Mouse (Mus musculus) hindbrain, embryonic 11.5 days (tissue): ENCODE results near the gene Sephs2. TPM values are rescaled to one million over a fixed set of nuclear protein-coding genes. Genes with fewer than 3 reads are reported as not detected.

ENCODE experiments used
- ATAC-seq: fragments of 200-750 bp; cut with Nextera tagmentation; 2 replicates; pipeline ENCODE4 v1.8.0; 2017; ENCODE audit warnings: mild to moderate bottlenecking, moderate TSS enrichment, moderate library complexity; ENCODE audit not compliant: low FRiP score
- DNase-seq: peaks from one replicate; pipeline ENCODE4 v3.0.0-alpha.2; 2015; ENCODE audit warnings: low spot score
- H3K27ac ChIP-seq: fragments of 300-500 bp; sonication (generic); 2 replicates; pipeline ENCODE4 v1.5.1; 2014; ENCODE audit warnings: mild to moderate bottlenecking, low read depth, low read length
- H3K27me3 ChIP-seq: fragments of 300-500 bp; sonication (generic); 2 replicates; pipeline ENCODE4 v1.6.1; 2014; ENCODE audit warnings: mild to moderate bottlenecking, low read length, moderate library complexity, mixed read lengths; ENCODE audit not compliant: control insufficient read depth, insufficient read depth
- H3K36me3 ChIP-seq: fragments of 300-500 bp; sonication (generic); 2 replicates; pipeline ENCODE4 v1.6.1; 2014; ENCODE audit warnings: mild to moderate bottlenecking, low read length, moderate library complexity, mixed read lengths; ENCODE audit not compliant: control insufficient read depth, insufficient read depth
- H3K4me1 ChIP-seq: fragments of 300-500 bp; sonication (generic); replicated peaks from 2 replicates; pipeline ENCODE4 v1.6.1; 2014; ENCODE audit warnings: low read length, mixed read lengths; ENCODE audit not compliant: control insufficient read depth, insufficient read depth
- H3K4me2 ChIP-seq: fragments of 300-500 bp; sonication (generic); replicated peaks from 2 replicates; pipeline ENCODE4 v1.6.1; 2014; ENCODE audit warnings: mild to moderate bottlenecking, low read depth, low read length
- H3K4me3 ChIP-seq: fragments of 300-500 bp; sonication (generic); 2 replicates; pipeline ENCODE4 v1.5.1; 2014; ENCODE audit warnings: low read depth, low read length
- H3K9ac ChIP-seq: fragments of 300-500 bp; sonication (generic); 2 replicates; pipeline ENCODE4 v1.6.1; 2014; ENCODE audit warnings: low read depth, low read length
- H3K9me3 ChIP-seq: fragments of 300-500 bp; sonication (generic); 2 replicates; pipeline ENCODE4 v1.6.1; 2016; ENCODE audit warnings: low read length; ENCODE audit not compliant: control insufficient read depth
- WGBS: fragments of 180-500 bp; shearing (Covaris S2); extraction: QIAGEN DNeasy Blood & Tissue Kit; methylation state at CpG from one replicate; pipeline ENCODE4 v1.1.7; 2014; 5-methylcytosine and 5-hydroxymethylcytosine counted together
- polyA plus RNA-seq: library from polyadenylated mRNA; unstranded; fragments of >200 nt; fragmentation: Nextera tagmentation; extraction: Ambion mirVana; gene quantifications from 2 replicates; pipeline ENCODE4 v1.2.1, GENCODE M21; 2014

Gene Sephs2
- polyA plus RNA-seq, 1 experiment from 2014 or later = 86.6 TPM

DNA sequence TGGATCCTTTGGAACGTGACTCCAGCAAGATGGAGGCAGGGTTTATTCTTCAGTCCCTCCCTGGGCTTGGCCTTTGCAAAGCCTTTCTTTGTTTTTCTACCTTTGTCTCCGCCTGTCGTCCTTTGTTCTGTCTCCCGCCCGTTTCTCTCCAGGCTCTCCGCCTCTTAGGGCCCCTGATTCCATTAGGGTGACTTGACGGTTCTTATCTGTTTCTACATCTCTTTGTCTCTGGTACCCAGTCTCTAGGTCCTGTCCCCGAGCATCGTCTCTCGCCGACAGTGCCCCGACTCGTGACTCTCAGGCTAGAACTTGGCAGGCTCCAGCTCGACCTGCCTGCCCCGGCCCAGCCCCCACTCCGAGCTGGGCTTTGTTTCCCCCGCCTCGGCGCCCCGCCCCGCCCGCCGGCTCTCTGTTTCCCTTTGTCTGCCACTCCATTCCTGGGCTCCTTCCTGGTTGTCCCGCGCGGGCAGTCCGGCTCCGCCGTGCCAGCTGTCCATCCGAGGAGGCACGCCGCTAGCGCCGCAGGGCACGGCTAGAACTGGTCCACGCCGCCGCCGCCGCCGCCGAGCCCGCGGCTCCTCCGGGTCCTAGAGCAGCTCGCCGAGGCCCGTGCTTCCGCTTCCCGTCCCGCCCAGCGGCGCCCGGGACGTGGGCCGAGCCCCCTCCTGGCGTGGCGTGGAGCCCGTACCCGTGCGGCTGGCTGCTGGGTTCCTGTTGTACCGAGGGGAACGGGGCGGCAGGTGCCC lies 41.1 kb downstream of the Sephs2 start, which contains the start of the genes Zfp553 and Sept1:
Gene Zfp553, plus strand, starts transcription at position 440 of the 746 bp plus-strand sequence.
Gene Sept1, minus strand, starts transcription at position 509 of the 746 bp plus-strand sequence.
- DNase-seq (peak; percentile 93), ATAC-seq (peak; percentile 92)
- peaks cover 9% of the 10 kb centered on the region for H3K4me1 ChIP-seq
- peak within 1 kb of the TSS; percentile 96 for H3K4me3 ChIP-seq
- peaks cover 19% of the 10 kb centered on the region for H3K36me3 ChIP-seq
- H3K9me3 ChIP-seq = no peaks in the 10 kb centered on the region
- peak within 1 kb of the TSS; percentile 99 for H3K27ac ChIP-seq
- WGBS = under 1% methylated on average over 58 of the region's 64 CpGs
- H3K9ac ChIP-seq = peak within 1 kb of the TSS; percentile 99
- H3K4me2 ChIP-seq = peak within 1 kb of the TSS; percentile 55
- no peaks in the 10 kb centered on the region for H3K27me3 ChIP-seq

DNA sequence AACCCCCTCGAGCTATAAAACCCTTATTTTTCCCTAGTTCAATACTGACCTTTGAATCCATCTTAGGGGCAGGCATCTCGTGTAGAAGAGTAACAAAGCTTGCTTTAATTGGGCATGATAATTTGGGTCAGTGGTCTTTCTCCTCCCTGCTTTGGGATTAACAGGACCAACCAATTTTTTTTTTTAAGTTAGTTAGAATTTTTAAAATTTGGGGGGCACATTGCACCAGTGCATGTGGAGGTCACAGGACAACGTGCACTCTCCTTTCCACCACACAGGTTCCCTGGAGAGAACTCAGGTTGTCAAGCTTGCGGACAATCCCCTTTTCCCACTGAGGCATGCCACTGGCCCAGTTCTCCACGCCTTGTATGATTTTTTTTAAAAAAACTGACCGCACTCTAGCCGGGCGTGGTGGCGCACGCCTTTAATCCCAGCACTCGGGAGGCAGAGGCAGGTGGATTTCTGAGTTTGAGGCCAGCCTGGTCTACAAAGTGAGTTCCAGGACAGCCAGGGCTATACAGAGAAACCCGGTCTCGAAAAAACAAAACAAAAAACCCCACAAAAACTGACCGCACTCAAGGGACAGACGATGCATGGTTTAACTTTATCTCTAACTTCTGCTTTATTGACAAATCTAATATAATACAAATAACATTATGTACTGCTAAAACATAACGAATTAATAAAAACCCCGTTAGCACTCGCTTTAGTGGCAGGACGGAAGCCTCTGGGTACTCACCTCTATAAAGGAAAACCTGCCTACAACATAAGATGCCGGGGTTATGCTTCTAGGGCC lies 41.8 kb downstream of the Sephs2 start:
- ATAC-seq (no peak), DNase-seq (no peak)

DNA sequence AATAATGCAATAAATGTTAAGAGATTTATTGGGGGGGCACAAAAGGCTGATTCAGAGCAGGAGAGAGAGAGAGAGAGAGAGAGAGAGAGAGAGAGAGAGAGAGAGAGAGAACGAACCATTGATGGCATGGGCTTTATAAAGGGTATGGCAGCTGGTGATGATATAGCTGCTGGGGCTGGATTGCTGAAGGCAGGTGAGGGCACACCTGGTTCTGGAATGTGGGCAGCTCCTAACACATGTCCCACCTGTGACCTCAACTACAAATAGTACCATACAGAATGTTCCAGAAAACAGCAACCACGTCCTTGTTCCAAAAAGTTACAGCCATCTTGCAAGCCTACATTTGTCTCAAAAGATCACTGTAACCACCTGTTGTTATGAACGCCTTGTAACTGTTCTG lies 42.5 kb downstream of the Sephs2 start:
- H3K27ac ChIP-seq = 0 out of 2 replicates have a peak overlapping the region, but pooled peaks have one; percentile 99
- H3K36me3 ChIP-seq = peaks cover 12% of the 10 kb centered on the region
- WGBS = 87% methylated on average over 3 of the region's 3 CpGs

More for the DNA sequence above, 41.8 kb downstream of the Sephs2 start:
- H3K9me3 ChIP-seq = no peaks in the 10 kb centered on the region
- WGBS = 12% methylated on average over 20 of the region's 20 CpGs
- H3K4me1 ChIP-seq = peaks cover 9% of the 10 kb centered on the region
- peak overlapping the region; percentile 96 for H3K4me3 ChIP-seq
- peak overlapping the region; percentile 99 for H3K9ac ChIP-seq
- peak overlapping the region; percentile 55 for H3K4me2 ChIP-seq
- H3K36me3 ChIP-seq = peaks cover 18% of the 10 kb centered on the region
- H3K27ac ChIP-seq = peak overlapping the region; percentile 99
- no peaks in the 10 kb centered on the region for H3K27me3 ChIP-seq

DNA sequence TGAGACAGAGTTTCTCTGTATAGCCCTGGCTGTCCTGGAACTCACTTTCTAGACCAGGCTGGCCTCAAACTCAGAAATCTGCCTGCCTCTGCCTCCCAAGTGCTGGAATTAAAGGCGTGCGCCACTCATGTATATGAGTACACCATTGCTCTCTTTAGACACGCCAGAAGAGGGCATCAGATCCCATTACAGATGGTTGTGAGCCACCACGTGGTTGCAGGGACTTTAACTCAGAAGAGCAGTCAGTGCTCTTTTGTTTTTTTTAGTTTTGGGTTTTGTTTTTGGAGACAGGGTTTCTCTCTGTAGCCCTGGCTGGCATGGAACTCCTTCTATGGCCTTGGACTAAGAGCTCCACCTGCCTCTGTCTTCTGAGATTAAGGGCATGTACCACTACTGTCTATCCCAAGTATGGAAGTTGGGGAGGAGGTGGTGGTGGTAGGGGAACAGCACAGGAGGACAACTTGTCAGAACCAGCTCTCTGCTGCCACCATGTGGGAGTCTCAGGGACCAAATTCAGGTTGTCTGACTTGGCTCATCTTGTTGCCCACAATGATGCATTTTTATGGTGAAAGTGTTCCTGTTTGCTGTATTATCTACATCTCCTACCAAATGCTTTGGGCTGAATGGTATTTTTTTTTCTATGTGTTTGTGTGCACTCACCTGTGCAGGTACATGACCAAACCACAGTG lies 45.1 kb downstream of the Sephs2 start:
- H3K27ac ChIP-seq = no peak overlapping the region
- WGBS = 73% methylated on average over 4 of the region's 4 CpGs
- H3K27me3 ChIP-seq = no peaks in the 10 kb centered on the region
- peak; percentile 82 for DNase-seq
- no peak overlapping the region for H3K4me2 ChIP-seq
- H3K4me1 ChIP-seq = peaks cover 9% of the 10 kb centered on the region
- H3K36me3 ChIP-seq = no peaks in the 10 kb centered on the region
- ATAC-seq = no peak
- no peaks in the 10 kb centered on the region for H3K9me3 ChIP-seq
- no peak overlapping the region for H3K9ac ChIP-seq
- H3K4me3 ChIP-seq = no peak overlapping the region

More for the DNA sequence above, 42.5 kb downstream of the Sephs2 start:
- Histone ChIP-seq H3K4me1 (peaks cover 9% of the 10 kb centered on the region), H3K4me3 (peak overlapping the region; percentile 96), H3K9ac (peak overlapping the region; percentile 99; the same call in 1 of the 2 replicates), H3K27me3 (no peaks in the 10 kb centered on the region), H3K4me2 (peak overlapping the region; percentile 55), H3K9me3 (no peaks in the 10 kb centered on the region)
- ATAC-seq (no peak), DNase-seq (no peak)

DNA sequence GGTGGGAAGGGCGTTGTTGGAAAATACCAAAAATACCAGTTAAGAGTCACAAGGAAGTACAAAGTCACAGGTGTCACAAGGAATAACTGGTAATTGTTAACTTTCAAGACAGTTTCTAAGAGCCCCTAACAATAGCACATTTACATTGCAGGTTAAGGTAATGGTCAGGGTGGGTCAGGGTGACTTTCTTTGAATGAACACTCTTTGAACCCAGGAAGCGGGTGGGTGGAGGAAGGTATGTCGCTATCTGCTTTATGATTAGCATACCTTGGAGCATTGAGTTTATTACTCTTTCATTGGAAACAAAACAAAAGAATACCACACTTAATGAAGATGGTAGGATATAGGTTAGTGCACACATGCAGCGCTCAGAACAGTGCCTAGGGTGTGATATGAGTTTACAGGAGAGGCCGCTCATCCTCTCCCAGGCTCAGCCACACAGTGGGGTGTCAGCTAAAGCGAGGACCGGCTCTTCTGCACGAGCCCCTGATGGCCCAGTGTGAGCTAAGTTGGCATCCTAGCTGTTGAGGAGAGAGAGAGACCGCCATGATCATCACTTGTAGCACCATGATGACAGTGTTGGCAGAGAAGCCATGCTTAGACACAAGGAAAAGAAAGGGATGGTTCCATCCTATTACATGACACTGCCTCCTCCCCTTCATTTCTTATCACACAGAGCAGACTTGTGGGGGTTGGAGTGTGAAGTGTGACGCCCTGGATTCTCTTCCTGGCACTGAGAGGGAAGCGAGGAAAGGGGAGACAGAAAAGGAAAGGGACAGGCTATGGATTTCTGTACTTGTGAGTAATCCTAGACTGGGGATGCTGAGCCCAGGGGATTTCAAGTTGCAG lies 48.5 kb downstream of the Sephs2 start:
- H3K27me3 ChIP-seq = no peaks in the 10 kb centered on the region
- WGBS = 86% methylated on average over 11 of the region's 11 CpGs
- H3K9me3 ChIP-seq = no peaks in the 10 kb centered on the region
- H3K9ac ChIP-seq = no peak overlapping the region
- no peak for ATAC-seq
- no peak overlapping the region for H3K4me3 ChIP-seq
- no peaks in the 10 kb centered on the region for H3K36me3 ChIP-seq
- peaks cover under 1% of the 10 kb centered on the region; the same call in 1 of the 2 replicates for H3K4me1 ChIP-seq
- no peak overlapping the region for H3K27ac ChIP-seq
- no peak for DNase-seq
- H3K4me2 ChIP-seq = no peak overlapping the region

DNA sequence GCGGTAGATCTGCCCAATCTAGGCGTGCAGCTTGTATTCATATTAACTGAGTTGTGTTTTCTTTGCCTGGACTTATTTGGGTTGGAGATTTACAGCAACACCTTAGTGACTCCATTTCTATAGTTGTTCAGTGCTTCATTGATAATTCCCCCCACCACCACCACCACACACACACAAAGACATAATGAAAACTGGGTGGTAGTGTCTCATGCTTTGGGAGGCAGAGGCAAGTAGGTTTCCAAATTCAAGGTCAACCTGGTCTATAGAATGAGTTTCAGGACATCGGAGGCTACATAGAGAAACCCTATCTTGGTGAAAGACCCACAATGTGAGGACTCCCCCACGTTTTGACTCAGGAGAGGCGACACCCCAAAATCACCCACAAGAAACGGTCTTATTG lies 49.2 kb downstream of the Sephs2 start:
- no peak overlapping the region for H3K9ac ChIP-seq
- H3K9me3 ChIP-seq = no peaks in the 10 kb centered on the region
- DNase-seq (no peak), ATAC-seq (no peak)
- no peaks in the 10 kb centered on the region for H3K27me3 ChIP-seq
- no peak overlapping the region for H3K4me3 ChIP-seq
- 91% methylated on average over 6 of the region's 6 CpGs for WGBS
- no peak overlapping the region for H3K4me2 ChIP-seq
- H3K27ac ChIP-seq = no peak overlapping the region
- H3K36me3 ChIP-seq = no peaks in the 10 kb centered on the region
- no peaks in the 10 kb centered on the region for H3K4me1 ChIP-seq

DNA sequence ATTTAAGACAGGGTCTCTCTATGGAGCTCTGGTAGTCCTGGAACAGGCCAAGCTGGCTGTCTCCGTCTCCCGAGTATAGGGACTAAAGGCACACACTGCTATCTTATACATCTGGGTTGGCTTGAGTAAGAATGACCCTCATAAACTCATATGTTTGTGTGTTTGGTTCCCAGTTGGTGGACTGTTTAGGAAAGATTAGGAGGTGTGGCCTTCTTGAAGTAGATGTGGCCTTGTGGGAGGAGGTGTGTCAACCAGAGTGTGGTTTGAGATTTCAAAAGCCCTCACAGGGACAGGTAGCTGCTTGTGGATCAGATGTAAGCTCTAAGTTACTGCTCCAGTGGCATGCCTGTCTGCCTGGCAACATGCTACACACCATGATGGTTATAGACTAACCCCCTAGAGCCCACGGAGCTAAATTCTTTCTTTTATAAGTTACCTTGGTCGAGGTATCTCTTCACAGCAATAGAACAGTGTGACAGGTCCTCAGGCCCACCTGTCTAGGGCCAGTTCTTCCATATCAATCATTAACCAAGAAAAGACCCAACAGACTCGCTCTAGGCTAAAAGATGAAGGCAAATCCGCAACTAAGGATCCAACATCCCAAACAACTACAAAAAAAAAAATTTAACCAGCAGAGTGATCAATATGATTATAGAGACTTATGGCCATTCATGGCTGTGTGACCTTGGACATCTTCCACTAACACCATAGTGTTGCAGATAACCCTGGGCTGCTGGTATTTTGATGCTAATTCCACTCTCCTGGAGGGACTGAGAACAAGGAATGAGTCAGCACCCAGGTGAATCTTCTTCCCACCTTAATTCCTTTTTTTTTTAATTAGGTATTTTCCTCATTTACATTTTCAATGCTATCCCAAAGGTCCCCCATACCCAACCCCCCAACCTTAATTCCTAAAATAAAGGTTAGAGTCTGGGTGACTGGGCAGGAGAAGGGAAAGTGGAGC lies 50.1 kb downstream of the Sephs2 start:
- ATAC-seq (no peak), DNase-seq (no peak)
- H3K4me2 ChIP-seq = no peak overlapping the region
- no peak overlapping the region for H3K4me3 ChIP-seq
- 87% methylated on average over 6 of the region's 6 CpGs for WGBS
- H3K36me3 ChIP-seq = no peaks in the 10 kb centered on the region
- H3K4me1 ChIP-seq = no peaks in the 10 kb centered on the region
- no peaks in the 10 kb centered on the region for H3K9me3 ChIP-seq
- no peak overlapping the region for H3K9ac ChIP-seq
- no peaks in the 10 kb centered on the region for H3K27me3 ChIP-seq
- H3K27ac ChIP-seq = no peak overlapping the region
